Mouse (Mus musculus) kidney, adult 2 months (tissue): ENCODE data around the gene Wnt5b.

ENCODE experiments used
- CTCF ChIP-seq: fragments of 200-500 bp; conservative IDR thresholded peaks from 2 replicates; pipeline ENCODE4 v1.5.1; 2011; ENCODE audit warnings: low read depth, mild to moderate bottlenecking, control low read depth, low read length, moderate library complexity, mixed read lengths; ENCODE audit not compliant: insufficient read depth, insufficient read length
- POLR2A ChIP-seq: fragments of 200-500 bp; IDR thresholded peaks from one replicate; pipeline ENCODE4 v1.6.1; 2011; ENCODE audit warnings: low read depth, low read length, control low read depth

DNA sequence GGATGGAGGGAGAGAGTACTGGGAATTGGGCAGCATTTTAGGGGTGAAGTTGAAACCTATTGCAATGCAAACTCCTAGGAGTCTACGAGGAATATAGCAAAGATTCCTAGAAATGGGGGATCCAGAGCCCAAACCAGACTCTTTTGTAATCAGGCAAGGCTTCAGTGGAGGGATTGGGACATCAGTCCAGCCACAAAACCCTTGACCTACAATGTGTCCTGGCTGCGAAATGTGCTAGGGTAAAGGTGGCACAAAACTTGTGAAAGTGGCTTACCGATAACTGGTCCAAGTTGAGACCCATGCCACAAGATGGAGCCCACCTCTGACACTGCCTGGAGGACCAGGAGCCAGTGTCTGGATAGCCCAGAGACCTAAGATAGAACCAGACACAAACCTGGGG lies 144.8 kb downstream of the Wnt5b start:
- no peak for TF ChIP-seq CTCF
- no peak for TF ChIP-seq POLR2A
